Mouse (Mus musculus): ENCODE results near the gene Rab27a. TPM values are rescaled to one million over a fixed set of nuclear protein-coding genes. Genes with fewer than 3 reads are reported as not detected.
"Not testable (repeated sequence)": the region's sequence is repeated elsewhere in the genome, so short reads cannot be mapped to it uniquely, and the experiment has no call there.

Rab27a gene
- total and polyA plus RNA-seq, 3 experiments, result 8.8 to 11.2 TPM; not detected in 1

DNA sequence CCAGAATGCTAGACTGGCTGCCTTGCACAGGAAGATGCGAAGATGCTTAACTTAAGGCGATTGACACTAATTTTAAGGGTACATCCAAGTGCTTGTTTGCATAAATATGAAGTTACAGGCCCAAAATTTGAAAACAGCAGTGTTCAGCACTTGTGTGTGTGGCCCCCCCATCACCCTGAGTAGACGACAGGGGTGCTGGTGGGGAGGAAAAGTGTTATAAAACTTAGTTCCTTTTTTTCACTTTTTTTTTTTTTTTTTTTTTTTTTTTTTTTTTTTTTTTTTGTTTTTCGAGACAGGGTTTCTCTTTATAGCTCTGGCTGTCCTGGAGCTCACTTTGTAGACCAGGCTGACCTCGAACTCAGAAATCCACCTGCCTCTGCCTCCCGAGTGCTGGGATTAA lies 72.0 kb downstream of the Rab27a start:
- H3K4me1 ChIP-seq (ENCODE audit: control insufficient read depth in 1 of 2, insufficient read depth in 2 of 2, low read length in 2 of 2); H3K27me3 ChIP-seq (ENCODE audit: control insufficient read depth in 1 of 2, insufficient read depth in 2 of 2, low read length in 2 of 2); H3K9me3 ChIP-seq (replicated peaks; ENCODE audit: insufficient read depth, low read length); H3K9ac ChIP-seq (ENCODE audit: control insufficient read depth, low read depth, low read length, poor library complexity, severe bottlenecking); H3K27ac ChIP-seq (ENCODE audit: control insufficient read depth, low read depth, low read length); H3K4me3 ChIP-seq (ENCODE audit: control insufficient read depth in 1 of 2, insufficient read depth in 1 of 2, low read depth in 2 of 2, low read length in 2 of 2): not testable (repeated sequence)
- peak; percentile 18 for DNase-seq (ENCODE audit: low read depth, low spot score)
- H3K36me3 ChIP-seq (ENCODE audit: control insufficient read depth in 1 of 2, insufficient read depth in 2 of 2, low read length in 2 of 2), result peaks cover 14 to 21% of the 10 kb centered on the region in 2 experiments
- H3K79me2 ChIP-seq (ENCODE audit: control insufficient read depth, insufficient read depth, low read length, poor library complexity), result peaks cover 29% of the 10 kb centered on the region
- peak; percentile 80 for TF ChIP-seq ZNF384 (IDR thresholded peaks at IDR 0.05; ENCODE audit: low read depth, low read length)

DNA sequence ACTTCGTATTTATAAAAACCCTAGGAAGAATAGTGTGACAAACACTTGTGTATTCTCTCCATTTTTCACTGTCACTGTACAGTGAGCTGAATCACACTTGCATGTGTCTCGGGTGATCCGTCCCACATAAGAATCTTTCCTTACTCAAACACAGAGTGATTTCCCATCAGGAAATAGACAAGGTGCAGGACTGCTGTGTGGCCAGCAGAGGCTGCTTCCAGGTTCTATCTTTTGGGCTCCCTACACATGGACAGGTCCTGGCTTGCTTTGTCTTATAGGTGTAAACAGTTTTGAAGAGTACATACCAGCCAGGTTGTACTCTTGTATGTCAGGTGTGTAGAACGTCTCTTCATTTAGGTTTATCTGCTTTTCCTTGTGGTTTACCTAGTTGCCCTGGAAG lies 73.4 kb downstream of the Rab27a start:
- H3K27ac ChIP-seq (ENCODE audit: control insufficient read depth, low read depth, low read length), result no peak overlapping the region
- H3K4me1 ChIP-seq (ENCODE audit: control insufficient read depth in 1 of 2, insufficient read depth in 2 of 2, low read length in 2 of 2), result peaks cover 0 to 6% of the 10 kb centered on the region in 2 experiments; a peak in 2 of 4 replicates
- peak; percentile 29 for DNase-seq (ENCODE audit: low read depth, low spot score)
- H3K4me3 ChIP-seq (ENCODE audit: control insufficient read depth in 1 of 2, insufficient read depth in 1 of 2, low read depth in 2 of 2, low read length in 2 of 2), result no peak overlapping the region
- H3K36me3 ChIP-seq (ENCODE audit: control insufficient read depth in 1 of 2, insufficient read depth in 2 of 2, low read length in 2 of 2), result peaks cover 12 to 25% of the 10 kb centered on the region in 2 experiments
- H3K79me2 ChIP-seq (ENCODE audit: control insufficient read depth, insufficient read depth, low read length, poor library complexity), result peaks cover 27% of the 10 kb centered on the region
- TF ChIP-seq CTCF (IDR thresholded peaks at IDR 0.05 in 2 of 3, conservative IDR thresholded peaks at IDR 0.05 in 1 of 3; ENCODE audit: control insufficient read depth in 1 of 3, insufficient read depth in 1 of 3, low read depth in 2 of 3, low read length in 3 of 3, poor library complexity in 1 of 3, severe bottlenecking in 1 of 3) (peak; percentile 2 to 24 (median 7); a peak in 3 of 6 replicates), TAL1 (IDR thresholded peaks at IDR 0.05; ENCODE audit: low read length) (no peak)
- H3K9me3 ChIP-seq (replicated peaks; ENCODE audit: insufficient read depth, low read length), result no peaks in the 10 kb centered on the region
- no peaks in the 10 kb centered on the region for H3K27me3 ChIP-seq (ENCODE audit: control insufficient read depth in 1 of 2, insufficient read depth in 2 of 2, low read length in 2 of 2)
- no peak overlapping the region for H3K9ac ChIP-seq (ENCODE audit: control insufficient read depth, low read depth, low read length, poor library complexity, severe bottlenecking)

DNA sequence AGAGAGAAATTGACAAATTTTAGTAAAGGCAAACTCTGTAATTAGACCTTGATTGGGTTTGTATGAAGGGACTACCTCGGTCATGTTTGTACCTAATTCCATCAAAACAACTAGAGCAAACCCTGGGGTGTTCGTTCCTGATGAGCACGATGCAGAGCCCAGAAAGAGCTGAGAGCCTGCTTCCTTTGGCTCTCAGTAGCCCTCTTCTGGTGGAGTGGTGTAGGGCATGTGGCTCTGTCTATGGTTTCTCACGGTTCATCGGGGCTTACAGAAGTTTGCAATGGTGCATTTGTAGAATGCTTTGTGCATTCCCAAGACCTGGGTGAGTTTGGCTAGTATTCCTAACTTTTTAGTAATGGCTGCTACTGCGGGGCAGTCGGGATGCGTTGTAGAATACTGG lies 77.1 kb downstream of the Rab27a start:
- Histone ChIP-seq H3K4me3 (ENCODE audit: control insufficient read depth in 1 of 2, insufficient read depth in 1 of 2, low read depth in 2 of 2, low read length in 2 of 2) (no peak overlapping the region), H3K4me1 (ENCODE audit: control insufficient read depth in 1 of 2, insufficient read depth in 2 of 2, low read length in 2 of 2) (no peaks in the 10 kb centered on the region), H3K9me3 (replicated peaks; ENCODE audit: insufficient read depth, low read length) (no peaks in the 10 kb centered on the region), H3K27ac (ENCODE audit: control insufficient read depth, low read depth, low read length) (no peak overlapping the region), H3K27me3 (ENCODE audit: control insufficient read depth in 1 of 2, insufficient read depth in 2 of 2, low read length in 2 of 2) (no peaks in the 10 kb centered on the region), H3K79me2 (ENCODE audit: control insufficient read depth, insufficient read depth, low read length, poor library complexity) (0 out of 2 replicates have a peak, but pooled peaks cover 1% of the 10 kb centered on the region), H3K36me3 (ENCODE audit: control insufficient read depth in 1 of 2, insufficient read depth in 2 of 2, low read length in 2 of 2) (peaks cover 4 to 29% of the 10 kb centered on the region in 2 experiments), H3K9ac (ENCODE audit: control insufficient read depth, low read depth, low read length, poor library complexity, severe bottlenecking) (no peak overlapping the region)
- TF ChIP-seq USF2 (IDR thresholded peaks at IDR 0.05; ENCODE audit: borderline replicate concordance in 1 of 2, insufficient read depth in 1 of 2, low read depth in 1 of 2, low read length in 2 of 2) (no peak), JUND (IDR thresholded peaks at IDR 0.05; ENCODE audit: low read depth, low read length) (no peak), TCF12 (IDR thresholded peaks at IDR 0.05; ENCODE audit: low read depth, low read length) (no peak), TBP (IDR thresholded peaks at IDR 0.05; ENCODE audit: low read depth, low read length) (no peak), SMC3 (IDR thresholded peaks at IDR 0.05; ENCODE audit: low read depth, low read length) (peak; percentile 41), ZNF384 (IDR thresholded peaks at IDR 0.05; ENCODE audit: low read depth, low read length) (no peak), CTCF (IDR thresholded peaks at IDR 0.05 in 2 of 3, conservative IDR thresholded peaks at IDR 0.05 in 1 of 3; ENCODE audit: control insufficient read depth in 1 of 3, insufficient read depth in 1 of 3, low read depth in 2 of 3, low read length in 3 of 3, poor library complexity in 1 of 3, severe bottlenecking in 1 of 3) (peak; percentile 31 to 54 (median 42)), POLR2A (IDR thresholded peaks at IDR 0.05; ENCODE audit: control insufficient read depth in 1 of 2, insufficient read depth in 1 of 2, low read depth in 1 of 2, low read length in 2 of 2, poor library complexity in 1 of 2) (no peak), RCOR1 (IDR thresholded peaks at IDR 0.05; ENCODE audit: low read depth, low read length) (no peak), UBTF (IDR thresholded peaks at IDR 0.05; ENCODE audit: borderline replicate concordance, insufficient read depth, low read depth, low read length) (no peak), MYC (IDR thresholded peaks at IDR 0.05; ENCODE audit: low read depth, low read length) (no peak), RAD21 (IDR thresholded peaks at IDR 0.05; ENCODE audit: low read depth, low read length) (peak; percentile 3; the same call in 1 of the 2 replicates), CHD1 (IDR thresholded peaks at IDR 0.05; ENCODE audit: low read depth, low read length) (no peak), HCFC1 (IDR thresholded peaks at IDR 0.05; ENCODE audit: low read depth, low read length) (no peak), ETS1 (IDR thresholded peaks at IDR 0.05; ENCODE audit: low read depth, low read length) (no peak), ZKSCAN1 (IDR thresholded peaks at IDR 0.05; ENCODE audit: low read depth, low read length) (no peak)
- DNase-seq (ENCODE audit: low read depth, low spot score), result peak; percentile 57
